Mouse (Mus musculus) bone marrow macrophage, adult 2 months (primary cell): ENCODE measurements around the gene Mad1l1.

Experiments used
- CTCF ChIP-seq: IDR thresholded peaks from 2 replicates; pipeline ENCODE4 v1.5.1; 2012; ENCODE audit warnings: low read depth, mild to moderate bottlenecking, low read length, moderate library complexity
- POLR2A ChIP-seq: IDR thresholded peaks from 2 replicates; pipeline ENCODE4 v1.6.1; 2012; ENCODE audit warnings: mild to moderate bottlenecking, low read depth, low read length, borderline replicate concordance

DNA sequence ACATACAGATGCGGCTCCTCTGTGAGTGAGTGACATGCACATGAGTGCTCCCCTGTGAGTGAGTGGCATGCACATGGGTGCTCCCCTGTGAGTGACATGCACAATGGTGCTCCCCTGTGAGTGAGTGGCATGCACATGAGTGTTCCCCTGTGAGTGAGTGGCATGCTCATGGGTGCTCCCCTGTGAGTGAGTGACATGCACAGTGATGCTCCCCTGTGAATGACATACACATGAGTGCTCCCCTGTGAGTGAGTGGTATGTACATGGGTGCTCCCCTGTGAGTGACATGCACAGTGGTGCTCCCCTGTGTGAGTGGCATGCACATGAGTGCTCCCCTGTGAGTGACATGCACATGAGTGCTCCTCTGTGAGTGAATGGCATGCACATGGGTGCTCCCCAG, 339.4 kb downstream of the Mad1l1 start:
- TF ChIP-seq CTCF (no peak), POLR2A (no peak)
